Mouse (Mus musculus): ENCODE results near the gene Lyg2. TPM values are rescaled to one million over a fixed set of nuclear protein-coding genes. Genes with fewer than 3 reads are reported as not detected.
A peak's percentile ranks its signal among the peaks of the same experiment; 100 is the strongest.

Gene Lyg2
- not detected in 2 replicates for polyA plus RNA-seq (2015; fragmentation: Nextera tagmentation; extraction: Ambion mirVana)

- Histone ChIP-seq H3K9me3 (replicated peaks) (no peaks in the 10 kb centered on the region), H3K27ac (no peak within 1 kb of the TSS), H3K9ac (no peak within 1 kb of the TSS), H3K4me1 (no peaks in the 10 kb centered on the region), H3K4me2 (no peak within 1 kb of the TSS), H3K36me3 (ENCODE audit: poor library complexity, severe bottlenecking) (no peaks in the 10 kb centered on the region), H3K4me3 (no peak within 1 kb of the TSS), H3K27me3 (0 out of 2 replicates have a peak, but pooled peaks cover 2% of the 10 kb centered on the region)
- 45% methylated on average over 5 of the region's 5 CpGs for WGBS
- no peak for ATAC-seq
Observed at GRCm38 (mm10) chr1:37916393-37916792, at the start of gene Lyg2. Lyg2 (minus strand) TSS chr1:37916493.

- 62% methylated on average over 10 of the region's 10 CpGs for WGBS
- Histone ChIP-seq H3K36me3 (ENCODE audit: poor library complexity, severe bottlenecking) (no peaks in the 10 kb centered on the region), H3K27me3 (no peaks in the 10 kb centered on the region), H3K9ac (no peak overlapping the region), H3K27ac (no peak overlapping the region), H3K4me3 (no peak overlapping the region), H3K4me2 (no peak overlapping the region), H3K4me1 (no peaks in the 10 kb centered on the region), H3K9me3 (replicated peaks) (no peaks in the 10 kb centered on the region)
- ATAC-seq = no peak
Observed at GRCm38 (mm10) chr1:37965571-37965970, 49.3 kb upstream of the Lyg2 start.

DNA sequence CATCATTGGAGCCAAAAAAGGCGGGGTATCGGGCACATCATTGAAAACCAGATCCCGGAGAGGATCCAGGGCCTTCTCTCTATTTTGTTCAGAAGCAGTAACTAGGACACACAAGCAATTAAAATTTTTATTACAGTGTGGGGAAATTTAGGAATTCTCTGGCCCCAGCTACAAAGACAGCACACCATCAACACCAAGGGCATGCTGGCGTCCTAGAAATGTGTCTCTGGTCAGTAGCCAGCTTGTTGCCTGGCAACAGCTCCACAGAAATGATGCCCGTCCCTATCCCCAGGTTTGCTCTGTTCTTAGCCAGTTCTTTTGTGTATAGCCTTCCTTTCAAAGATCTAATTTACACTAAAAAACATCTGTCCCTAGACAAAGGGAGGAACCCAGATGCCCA is 43.2 kb upstream of the Lyg2 start:
- H3K27ac ChIP-seq = no peak overlapping the region
- H3K9me3 ChIP-seq (replicated peaks) = no peaks in the 10 kb centered on the region
- H3K4me1 ChIP-seq = peaks cover 8% of the 10 kb centered on the region; the same call in 1 of the 2 replicates
- ATAC-seq = peak; percentile 62; the same call in 1 of the 2 replicates
- 52% methylated on average over 5 of the region's 5 CpGs for WGBS
- H3K4me3 ChIP-seq = no peak overlapping the region
- H3K27me3 ChIP-seq = no peaks in the 10 kb centered on the region
- H3K9ac ChIP-seq = no peak overlapping the region
- H3K4me2 ChIP-seq = no peak overlapping the region
- no peaks in the 10 kb centered on the region for H3K36me3 ChIP-seq (ENCODE audit: poor library complexity, severe bottlenecking)

DNA sequence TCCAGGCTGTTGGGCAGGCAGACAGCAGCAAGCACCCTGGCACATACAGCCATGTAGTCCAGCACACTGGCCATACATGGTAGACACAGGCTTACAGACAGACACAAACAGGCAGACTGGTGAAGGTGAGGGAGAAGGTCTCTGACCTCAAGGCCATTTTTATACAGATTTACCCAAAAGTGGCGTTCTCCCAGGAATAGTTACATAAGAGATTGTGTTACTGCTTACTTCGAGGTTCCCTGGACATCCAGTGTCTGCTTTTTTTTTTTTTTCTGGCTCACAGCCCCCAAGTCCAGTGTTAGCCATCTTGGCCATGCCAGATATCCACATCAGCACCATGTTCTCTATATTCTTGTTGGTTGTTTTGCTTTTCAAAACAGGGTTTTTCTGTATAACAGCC is 42.2 kb upstream of the Lyg2 start:
- no peak overlapping the region for H3K4me2 ChIP-seq
- no peak overlapping the region for H3K9ac ChIP-seq
- H3K4me1 ChIP-seq = peaks cover 8% of the 10 kb centered on the region; the same call in 1 of the 2 replicates
- H3K9me3 ChIP-seq (replicated peaks) = no peaks in the 10 kb centered on the region
- no peak overlapping the region for H3K27ac ChIP-seq
- WGBS = 75% methylated on average over 2 of the region's 2 CpGs
- ATAC-seq = no peak
- H3K27me3 ChIP-seq = no peaks in the 10 kb centered on the region
- no peaks in the 10 kb centered on the region for H3K36me3 ChIP-seq (ENCODE audit: poor library complexity, severe bottlenecking)
- no peak overlapping the region for H3K4me3 ChIP-seq

- H3K36me3 ChIP-seq (ENCODE audit: poor library complexity, severe bottlenecking) = no peaks in the 10 kb centered on the region
- no peaks in the 10 kb centered on the region for H3K9me3 ChIP-seq (replicated peaks)
- H3K4me3 ChIP-seq = no peak within 1 kb of the TSS
- H3K4me2 ChIP-seq = no peak within 1 kb of the TSS
- peaks cover 8% of the 10 kb centered on the region; the same call in 1 of the 2 replicates for H3K4me1 ChIP-seq
- ATAC-seq = no peak
- H3K27me3 ChIP-seq = no peaks in the 10 kb centered on the region
- 0 out of 2 replicates have a peak within 1 kb of the TSS, but pooled peaks have one; percentile 2 for H3K27ac ChIP-seq
- no peak within 1 kb of the TSS for H3K9ac ChIP-seq
- 83% methylated on average over 5 of the region's 5 CpGs for whole genome bisulfite sequencing
Observed at GRCm38 (mm10) chr1:37957659-37958058, 41.4 kb upstream of the Lyg2 start, which contains the start of gene Lyg1. Lyg1 (minus strand) TSS chr1:37957759.

DNA sequence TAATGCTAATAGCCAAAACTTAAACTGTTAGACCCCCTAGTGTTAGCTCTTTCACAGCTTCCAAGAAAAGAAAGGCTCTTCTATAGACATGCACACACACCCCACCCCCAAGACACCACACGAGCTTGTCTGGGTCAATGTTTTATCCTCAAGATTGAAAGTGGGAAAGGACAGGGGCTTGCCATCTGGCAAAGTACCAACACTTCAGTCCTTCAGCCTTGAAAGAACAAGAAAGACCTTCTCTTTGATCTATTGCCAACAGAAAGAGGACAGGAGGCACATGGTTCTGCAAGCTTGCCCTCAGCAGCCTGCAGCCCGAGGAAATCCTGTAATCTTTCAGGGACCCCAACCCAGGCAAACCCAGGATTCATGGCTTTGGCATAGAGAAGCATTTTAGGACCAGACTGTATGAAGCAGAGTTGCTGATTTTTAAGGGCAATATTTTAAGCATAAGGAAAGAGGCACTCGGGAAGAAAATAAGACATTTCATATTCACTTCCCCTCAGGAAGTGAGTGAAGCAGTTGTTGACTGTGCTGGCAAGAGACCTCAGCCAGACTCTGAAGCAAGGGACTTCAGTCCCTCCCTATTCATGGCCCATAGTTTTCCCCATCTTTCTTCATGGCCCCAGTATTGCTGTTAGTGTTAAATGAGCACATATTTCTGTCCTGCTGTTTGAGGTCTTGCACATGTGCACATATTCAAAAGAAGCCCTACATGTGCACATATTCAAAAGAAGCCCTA is 40.6 kb upstream of the Lyg2 start:
- Histone ChIP-seq H3K36me3 (ENCODE audit: poor library complexity, severe bottlenecking) (no peaks in the 10 kb centered on the region), H3K9me3 (replicated peaks) (no peaks in the 10 kb centered on the region), H3K4me2 (no peak overlapping the region), H3K9ac (no peak overlapping the region), H3K27ac (0 out of 2 replicates have a peak overlapping the region, but pooled peaks have one; percentile 2), H3K4me3 (no peak overlapping the region), H3K27me3 (no peaks in the 10 kb centered on the region), H3K4me1 (peaks cover 8% of the 10 kb centered on the region; the same call in 1 of the 2 replicates)
- ATAC-seq = 0 out of 2 replicates have a peak, but pooled peaks have one; percentile 48
- WGBS = 31% methylated on average over 3 of the region's 3 CpGs

DNA sequence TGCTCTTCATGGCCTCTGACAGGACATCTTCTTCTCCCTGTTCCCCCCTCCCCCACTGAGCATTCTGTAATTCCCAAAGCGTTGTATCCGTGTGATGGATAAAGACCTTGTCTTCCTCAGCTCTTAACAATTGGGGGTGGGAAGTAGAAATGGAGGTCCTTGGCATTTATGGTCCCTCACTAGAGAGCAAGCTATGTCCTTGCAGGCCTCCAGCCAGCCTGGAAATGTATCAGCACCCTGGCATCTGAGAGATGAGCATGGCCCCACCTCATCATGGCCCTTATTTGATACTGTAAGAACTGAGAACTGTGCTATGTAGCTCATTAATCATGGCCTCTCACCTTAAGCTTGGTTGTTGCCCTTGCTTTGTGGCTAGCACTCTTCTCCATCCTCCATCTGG is 39.0 kb upstream of the Lyg2 start:
- H3K36me3 ChIP-seq (ENCODE audit: poor library complexity, severe bottlenecking) = no peaks in the 10 kb centered on the region
- no peak for ATAC-seq
- no peak overlapping the region for H3K27ac ChIP-seq
- no peak overlapping the region for H3K9ac ChIP-seq
- H3K27me3 ChIP-seq = no peaks in the 10 kb centered on the region
- WGBS = 87% methylated on average over 2 of the region's 2 CpGs
- H3K9me3 ChIP-seq (replicated peaks) = no peaks in the 10 kb centered on the region
- no peak overlapping the region for H3K4me2 ChIP-seq
- no peak overlapping the region for H3K4me3 ChIP-seq
- H3K4me1 ChIP-seq = peaks cover 8% of the 10 kb centered on the region; the same call in 1 of the 2 replicates

DNA sequence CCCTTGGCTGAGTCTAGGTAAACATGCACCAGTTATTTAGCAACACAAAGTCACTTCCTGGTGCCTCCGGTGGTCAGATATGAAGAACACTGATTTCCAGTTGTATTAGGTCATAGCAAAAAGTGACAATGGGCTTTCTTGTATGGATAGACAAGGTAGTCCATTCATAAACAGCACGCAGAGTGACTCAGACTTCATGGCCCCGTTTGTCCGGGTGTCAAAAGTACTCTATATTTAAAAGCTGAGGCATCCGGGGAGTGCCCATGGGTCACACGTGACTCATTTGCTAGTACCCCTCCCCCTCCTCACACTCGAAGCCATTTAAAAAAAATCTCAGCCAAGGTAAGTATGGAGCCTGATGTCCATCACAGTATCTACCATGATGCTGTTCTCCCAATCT is 38.5 kb upstream of the Lyg2 start:
- Histone ChIP-seq H3K36me3 (ENCODE audit: poor library complexity, severe bottlenecking) (no peaks in the 10 kb centered on the region), H3K27me3 (no peaks in the 10 kb centered on the region), H3K27ac (no peak overlapping the region), H3K4me3 (no peak overlapping the region), H3K4me2 (no peak overlapping the region), H3K4me1 (peaks cover 8% of the 10 kb centered on the region; the same call in 1 of the 2 replicates), H3K9me3 (replicated peaks) (no peaks in the 10 kb centered on the region), H3K9ac (no peak overlapping the region)
- 86% methylated on average over 7 of the region's 7 CpGs for WGBS
- ATAC-seq = no peak

- Histone ChIP-seq H3K27ac (no peak overlapping the region), H3K9ac (no peak overlapping the region), H3K4me3 (no peak overlapping the region), H3K27me3 (no peaks in the 10 kb centered on the region), H3K9me3 (replicated peaks) (no peaks in the 10 kb centered on the region), H3K4me1 (no peaks in the 10 kb centered on the region), H3K36me3 (ENCODE audit: poor library complexity, severe bottlenecking) (no peaks in the 10 kb centered on the region), H3K4me2 (no peak overlapping the region)
- 89% methylated on average over 2 of the region's 2 CpGs for WGBS
- ATAC-seq = no peak
Observed at GRCm38 (mm10) chr1:37948906-37949305, 32.6 kb upstream of the Lyg2 start.

DNA sequence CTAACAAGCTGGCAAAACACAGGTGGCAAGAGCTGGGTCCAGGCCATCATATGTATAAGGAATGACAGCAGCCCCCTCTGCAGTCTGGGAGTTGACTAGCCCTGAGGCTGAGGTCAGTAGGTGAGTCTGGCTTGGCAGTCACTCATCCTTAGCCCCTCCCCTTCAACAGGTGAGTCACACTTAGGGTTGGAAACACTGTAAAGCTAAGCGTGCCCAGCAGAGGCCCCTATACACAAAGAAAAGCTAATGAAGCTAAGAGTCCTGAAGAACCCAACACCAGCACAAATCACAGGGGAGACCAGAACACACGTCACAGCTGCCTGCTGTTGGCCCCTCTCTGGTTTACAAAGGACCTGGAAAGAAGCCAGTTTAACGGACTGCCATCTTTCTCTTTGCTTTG is 15.5 kb upstream of the Lyg2 start:
- Histone ChIP-seq H3K9me3 (replicated peaks) (no peaks in the 10 kb centered on the region), H3K36me3 (ENCODE audit: poor library complexity, severe bottlenecking) (no peaks in the 10 kb centered on the region), H3K4me3 (no peak overlapping the region), H3K9ac (no peak overlapping the region), H3K27me3 (no peaks in the 10 kb centered on the region), H3K4me1 (no peaks in the 10 kb centered on the region), H3K4me2 (no peak overlapping the region), H3K27ac (no peak overlapping the region)
- no peak for ATAC-seq
- WGBS = 13% methylated on average over 3 of the region's 3 CpGs

DNA sequence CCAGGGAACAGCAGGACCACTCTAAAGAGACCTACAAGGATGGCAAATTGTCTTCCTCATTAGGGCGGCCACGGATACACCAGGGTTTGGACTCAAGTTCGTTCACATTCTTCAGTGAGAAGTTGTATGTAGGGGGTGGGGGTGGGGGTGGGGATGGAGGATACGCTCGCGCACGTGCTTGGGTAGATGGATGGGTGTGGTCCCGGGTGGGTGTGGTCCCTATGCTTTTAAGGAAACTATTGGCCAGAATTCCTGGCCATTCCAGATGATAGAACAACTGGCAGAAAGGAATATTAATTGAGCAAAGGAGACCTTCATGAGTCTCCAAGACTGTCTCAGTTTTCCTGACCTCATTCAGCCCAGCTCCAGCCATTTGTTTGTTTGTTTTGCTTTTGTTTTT is 9.7 kb upstream of the Lyg2 start:
- no peak overlapping the region for H3K4me3 ChIP-seq
- no peak overlapping the region for H3K27ac ChIP-seq
- H3K9ac ChIP-seq = no peak overlapping the region
- H3K4me2 ChIP-seq = no peak overlapping the region
- H3K36me3 ChIP-seq (ENCODE audit: poor library complexity, severe bottlenecking) = no peaks in the 10 kb centered on the region
- ATAC-seq = no peak
- WGBS = 80% methylated on average over 8 of the region's 8 CpGs
- no peaks in the 10 kb centered on the region for H3K4me1 ChIP-seq
- H3K9me3 ChIP-seq (replicated peaks) = no peaks in the 10 kb centered on the region
- H3K27me3 ChIP-seq = no peaks in the 10 kb centered on the region

DNA sequence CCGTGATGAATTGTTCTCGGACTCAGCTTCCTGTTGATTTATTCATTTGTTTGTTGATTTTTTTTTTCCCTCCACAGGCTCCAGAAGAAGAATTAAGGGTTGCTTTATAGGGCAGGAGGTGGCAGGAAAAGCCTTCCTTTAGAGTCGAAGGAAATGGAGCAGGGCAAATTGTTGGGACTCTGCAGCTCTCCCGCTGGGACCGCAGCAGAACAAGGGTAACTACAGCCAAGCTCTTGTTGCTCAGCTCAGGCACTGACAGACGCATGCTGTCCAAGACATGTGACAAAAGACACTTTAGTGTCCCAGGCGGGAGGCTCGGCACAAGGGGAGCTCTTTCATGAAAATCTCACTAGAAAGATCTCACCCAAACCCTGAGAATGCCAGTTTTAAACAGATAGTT is 6.2 kb upstream of the Lyg2 start:
- WGBS = 60% methylated on average over 8 of the region's 8 CpGs
- H3K9me3 ChIP-seq (replicated peaks) = no peaks in the 10 kb centered on the region
- no peak overlapping the region for H3K4me3 ChIP-seq
- no peak overlapping the region for H3K4me2 ChIP-seq
- H3K36me3 ChIP-seq (ENCODE audit: poor library complexity, severe bottlenecking) = no peaks in the 10 kb centered on the region
- H3K9ac ChIP-seq = no peak overlapping the region
- H3K4me1 ChIP-seq = no peaks in the 10 kb centered on the region
- no peak for ATAC-seq
- H3K27me3 ChIP-seq = no peaks in the 10 kb centered on the region
- no peak overlapping the region for H3K27ac ChIP-seq
